Mouse (Mus musculus): ENCODE measurements around the gene Pml. TPM values are rescaled to one million over a fixed set of nuclear protein-coding genes. Genes with fewer than 3 reads are reported as not detected.
A peak's percentile ranks its signal among the peaks of the same experiment; 100 is the strongest.

Gene Pml
- total and polyA plus RNA-seq, 3 experiments: 22.3 to 217 (median 108) TPM

DNA sequence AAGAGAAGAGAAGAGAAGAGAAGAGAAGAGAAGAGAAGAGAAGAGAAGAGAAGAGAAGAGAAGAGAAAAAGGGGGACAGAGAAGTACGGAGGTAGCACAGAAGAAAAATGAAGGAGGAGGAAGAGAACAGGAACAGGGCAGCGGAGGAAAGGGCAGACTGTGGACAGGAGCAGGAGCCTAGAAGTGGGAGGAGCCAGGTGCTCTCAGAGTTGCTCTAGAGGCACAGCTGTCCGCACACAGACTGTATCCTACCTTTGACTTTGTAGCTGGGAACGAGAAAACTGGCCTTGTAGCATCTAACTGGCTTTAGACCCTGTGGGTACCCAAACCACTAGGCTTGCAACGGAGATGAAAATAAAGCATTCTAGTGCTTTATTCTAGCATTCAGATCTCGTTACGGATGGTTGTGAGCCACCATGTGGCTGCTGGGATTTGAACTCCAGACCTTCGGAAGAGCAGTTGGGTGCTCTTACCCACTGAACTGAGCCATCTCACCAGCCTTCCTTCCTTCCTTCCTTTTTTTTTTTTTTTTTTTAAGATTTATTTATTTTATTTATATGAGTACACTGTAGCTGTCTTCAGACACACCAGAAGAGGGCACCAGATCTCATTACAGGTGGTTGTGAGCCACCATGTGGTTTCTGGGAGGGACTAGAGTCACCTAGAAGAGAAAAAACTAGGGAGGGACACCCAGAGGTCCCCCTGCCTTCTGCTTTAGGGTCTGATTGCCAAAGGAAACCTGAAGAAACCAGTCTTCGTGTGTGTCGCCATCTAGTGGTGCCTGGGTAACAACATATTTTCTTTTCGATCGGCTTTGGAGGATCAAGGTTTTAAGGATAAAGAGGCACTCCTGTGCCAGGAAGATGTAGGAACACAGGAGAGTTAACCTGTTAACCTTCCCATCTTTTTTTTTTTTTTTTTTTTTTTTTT, 19.1 kb upstream of the Pml start:
- ATAC-seq (ENCODE audit: extremely low read depth, insufficient number of reproducible peaks, low FRiP score, poor library complexity, severe bottlenecking) (no peak; the same call in 1 of the 2 replicates), DNase-seq (ENCODE audit: low spot score) (peak; percentile 44)
- H3K36me3 ChIP-seq (replicated peaks): no peaks in the 10 kb centered on the region
- peak; percentile 64 for TF ChIP-seq CTCF (IDR thresholded peaks at IDR 0.05; ENCODE audit: low read depth, low read length)
- TF ChIP-seq TAL1 (conservative IDR thresholded peaks at IDR 0.05; ENCODE audit: low read depth, low read length): no peak
- TF ChIP-seq POLR2AphosphoS5 (IDR thresholded peaks at IDR 0.05; ENCODE audit: insufficient replicate concordance, low read depth, low read length): no peak
- no peaks in the 10 kb centered on the region for H3K9me3 ChIP-seq (replicated peaks)
- 0 out of 2 replicates have a peak, but pooled peaks cover 3% of the 10 kb centered on the region for H3K27me3 ChIP-seq (ENCODE audit: insufficient read depth, low read length)
- H3K4me3 ChIP-seq (ENCODE audit: low read depth, low read length): no peak overlapping the region
- peaks cover 49% of the 10 kb centered on the region for H3K4me1 ChIP-seq (ENCODE audit: insufficient read depth, low read depth, low read length)

DNA sequence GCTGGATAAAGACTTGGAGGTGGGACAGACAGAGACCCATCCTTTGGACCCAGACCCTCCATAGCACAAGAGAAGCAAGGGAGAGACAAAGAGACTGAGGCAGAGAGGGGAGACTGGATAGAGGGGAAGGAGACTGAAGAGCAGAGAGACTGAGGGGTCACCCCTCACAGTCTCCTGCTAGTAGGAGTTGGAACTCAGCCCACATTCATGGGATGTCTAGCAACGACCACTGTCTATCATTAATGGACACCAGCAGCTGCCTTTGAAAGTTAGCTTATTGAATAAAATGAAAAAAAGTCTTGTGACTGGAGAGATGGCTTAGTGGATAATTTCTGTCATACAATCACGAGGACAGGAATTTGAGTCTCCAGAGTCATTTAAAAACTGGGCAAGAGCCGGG, 17.5 kb upstream of the Pml start:
- TF ChIP-seq CTCF (IDR thresholded peaks at IDR 0.05; ENCODE audit: low read depth, low read length) (no peak), TAL1 (conservative IDR thresholded peaks at IDR 0.05; ENCODE audit: low read depth, low read length) (no peak), POLR2AphosphoS5 (IDR thresholded peaks at IDR 0.05; ENCODE audit: insufficient replicate concordance, low read depth, low read length) (no peak)
- ATAC-seq (ENCODE audit: extremely low read depth, insufficient number of reproducible peaks, low FRiP score, poor library complexity, severe bottlenecking) (no peak), DNase-seq (ENCODE audit: low spot score) (no peak)
- Histone ChIP-seq H3K4me1 (ENCODE audit: insufficient read depth, low read depth, low read length) (peaks cover 38% of the 10 kb centered on the region), H3K36me3 (replicated peaks) (peaks cover 8% of the 10 kb centered on the region), H3K9me3 (replicated peaks) (no peaks in the 10 kb centered on the region), H3K4me3 (ENCODE audit: low read depth, low read length) (no peak overlapping the region; the same call in 1 of the 2 replicates), H3K27me3 (ENCODE audit: insufficient read depth, low read length) (0 out of 2 replicates have a peak, but pooled peaks cover 3% of the 10 kb centered on the region)

DNA sequence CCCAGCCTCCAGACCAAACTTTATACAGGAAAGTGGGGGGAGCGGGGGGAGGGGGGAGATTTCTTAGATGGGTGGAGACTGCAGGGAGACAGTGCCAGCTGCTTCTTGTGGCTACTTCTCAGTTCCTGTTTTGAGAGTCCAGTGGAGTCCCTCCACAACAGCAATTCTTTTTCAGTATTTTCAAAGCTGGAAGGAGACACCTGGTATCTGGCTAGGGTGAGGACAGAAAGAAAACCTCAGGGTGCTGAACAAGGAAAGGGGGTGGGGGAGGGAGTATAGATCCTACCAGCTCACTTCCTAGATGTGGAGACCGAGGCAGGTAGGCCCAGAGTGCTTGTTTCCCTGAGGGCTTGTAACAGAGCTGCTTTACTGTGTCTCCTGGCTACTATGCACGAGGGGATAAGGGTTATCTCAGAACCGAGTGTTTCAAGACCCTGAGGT, 17.0 kb upstream of the Pml start:
- peaks cover 13% of the 10 kb centered on the region for H3K36me3 ChIP-seq (replicated peaks)
- no peaks in the 10 kb centered on the region for H3K9me3 ChIP-seq (replicated peaks)
- TF ChIP-seq POLR2AphosphoS5 (IDR thresholded peaks at IDR 0.05; ENCODE audit: insufficient replicate concordance, low read depth, low read length) (no peak), GATA2 (IDR thresholded peaks at IDR 0.05; ENCODE audit: borderline replicate concordance, low read depth, low read length) (no peak), CTCF (IDR thresholded peaks at IDR 0.05; ENCODE audit: low read depth, low read length) (no peak), GATA1 (IDR thresholded peaks at IDR 0.05; ENCODE audit: borderline replicate concordance, low read length) (no peak), TAL1 (conservative IDR thresholded peaks at IDR 0.05; ENCODE audit: low read depth, low read length) (no peak)
- ATAC-seq (ENCODE audit: extremely low read depth, insufficient number of reproducible peaks, low FRiP score, poor library complexity, severe bottlenecking) (peak; percentile 22; the same call in 1 of the 2 replicates), DNase-seq (ENCODE audit: low spot score) (peak; percentile 40)
- peaks cover 38% of the 10 kb centered on the region for H3K4me1 ChIP-seq (ENCODE audit: insufficient read depth, low read depth, low read length)
- H3K27me3 ChIP-seq (ENCODE audit: insufficient read depth, low read length): 0 out of 2 replicates have a peak, but pooled peaks cover 3% of the 10 kb centered on the region
- no peak overlapping the region; the same call in 1 of the 2 replicates for H3K4me3 ChIP-seq (ENCODE audit: low read depth, low read length)

DNA sequence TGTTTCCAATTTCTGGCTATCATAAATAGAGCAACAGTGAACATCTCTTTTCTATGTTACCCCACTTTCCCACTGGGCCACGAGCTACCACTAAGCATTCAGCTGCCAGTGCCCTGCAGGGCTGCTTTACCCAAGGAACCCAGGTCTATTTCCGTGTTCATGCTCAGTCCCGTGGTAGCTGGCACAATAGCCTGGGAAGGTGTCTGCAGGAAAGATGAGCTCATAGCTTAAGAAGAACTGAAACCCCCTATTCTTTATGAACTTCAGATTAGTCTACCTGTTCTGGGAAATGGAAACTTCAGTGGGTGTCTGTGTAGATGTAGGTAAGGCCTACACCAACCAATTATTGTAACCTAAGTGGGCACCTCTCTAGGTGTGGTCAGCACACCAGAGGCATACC, 15.8 kb upstream of the Pml start:
- TF ChIP-seq GATA2 (IDR thresholded peaks at IDR 0.05; ENCODE audit: borderline replicate concordance, low read depth, low read length) (no peak), POLR2AphosphoS5 (IDR thresholded peaks at IDR 0.05; ENCODE audit: insufficient replicate concordance, low read depth, low read length) (no peak), CTCF (IDR thresholded peaks at IDR 0.05; ENCODE audit: low read depth, low read length) (no peak), GATA1 (IDR thresholded peaks at IDR 0.05; ENCODE audit: borderline replicate concordance, low read length) (no peak), TAL1 (conservative IDR thresholded peaks at IDR 0.05; ENCODE audit: low read depth, low read length) (no peak)
- no peak for ATAC-seq (ENCODE audit: extremely low read depth, insufficient number of reproducible peaks, low FRiP score, poor library complexity, severe bottlenecking)
- DNase-seq (ENCODE audit: low spot score): no peak
- Histone ChIP-seq H3K9me3 (replicated peaks) (no peaks in the 10 kb centered on the region), H3K36me3 (replicated peaks) (peaks cover 24% of the 10 kb centered on the region), H3K4me1 (ENCODE audit: insufficient read depth, low read depth, low read length) (peaks cover 31% of the 10 kb centered on the region), H3K4me3 (ENCODE audit: low read depth, low read length) (no peak overlapping the region), H3K27me3 (ENCODE audit: insufficient read depth, low read length) (no peaks in the 10 kb centered on the region)

DNA sequence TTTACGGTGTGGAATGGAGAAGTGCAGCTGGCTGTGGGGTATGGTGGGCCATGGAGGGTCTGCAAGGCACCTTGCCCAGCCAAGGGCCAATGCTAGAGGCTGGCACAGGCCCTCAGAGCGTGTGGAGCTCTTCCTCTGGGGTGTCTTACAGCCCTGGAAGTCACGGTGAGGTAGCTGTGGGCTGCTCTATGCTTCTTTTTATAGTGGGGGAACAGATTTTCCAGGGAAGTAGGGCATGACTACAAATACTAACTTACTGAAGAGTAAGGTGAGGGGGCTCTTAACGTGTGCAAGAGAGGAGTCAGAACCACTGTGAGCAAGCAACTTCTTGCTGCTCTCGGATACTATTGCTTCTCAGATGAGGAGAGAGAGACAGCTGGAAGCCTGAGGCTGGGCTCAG, 12.9 kb upstream of the Pml start:
- Histone ChIP-seq H3K4me1 (ENCODE audit: insufficient read depth, low read depth, low read length) (peaks cover 19% of the 10 kb centered on the region), H3K36me3 (replicated peaks) (peaks cover 51% of the 10 kb centered on the region), H3K4me3 (ENCODE audit: low read depth, low read length) (no peak overlapping the region), H3K9me3 (replicated peaks) (no peaks in the 10 kb centered on the region), H3K27me3 (ENCODE audit: insufficient read depth, low read length) (no peaks in the 10 kb centered on the region)
- DNase-seq (ENCODE audit: low spot score) (no peak), ATAC-seq (ENCODE audit: extremely low read depth, insufficient number of reproducible peaks, low FRiP score, poor library complexity, severe bottlenecking) (no peak)
- no peak for TF ChIP-seq GATA2 (IDR thresholded peaks at IDR 0.05; ENCODE audit: borderline replicate concordance, low read depth, low read length)
- TF ChIP-seq POLR2AphosphoS5 (IDR thresholded peaks at IDR 0.05; ENCODE audit: insufficient replicate concordance, low read depth, low read length): no peak
- TF ChIP-seq GATA1 (IDR thresholded peaks at IDR 0.05; ENCODE audit: borderline replicate concordance, low read length): no peak
- TF ChIP-seq CTCF (IDR thresholded peaks at IDR 0.05; ENCODE audit: low read depth, low read length): no peak
- no peak for TF ChIP-seq TAL1 (conservative IDR thresholded peaks at IDR 0.05; ENCODE audit: low read depth, low read length)

All from G1E (cell line).